Mouse (Mus musculus) C2C12 (cell line): ENCODE measurements at regions not wholly inside any gene's neighbourhood (a gene's known extent, or its start where the extent isn't known, plus 50 kb on each side); places are given as distances from the start of the nearest gene placed in this dataset.

Experiments used
- CTCF ChIP-seq: IDR thresholded peaks from one replicate; pipeline ENCODE4 v1.5.1; 2011; ENCODE audit not compliant: control insufficient read depth, insufficient read depth, insufficient read length
- MAX ChIP-seq: IDR thresholded peaks from one replicate; pipeline ENCODE4 v1.6.1; 2011; ENCODE audit warnings: mild to moderate bottlenecking, control low read depth
- MYOD1 ChIP-seq: IDR thresholded peaks from one replicate; pipeline ENCODE4 v1.6.1; 2011; ENCODE audit warnings: low read depth; ENCODE audit not compliant: control insufficient read depth, insufficient read length

DNA sequence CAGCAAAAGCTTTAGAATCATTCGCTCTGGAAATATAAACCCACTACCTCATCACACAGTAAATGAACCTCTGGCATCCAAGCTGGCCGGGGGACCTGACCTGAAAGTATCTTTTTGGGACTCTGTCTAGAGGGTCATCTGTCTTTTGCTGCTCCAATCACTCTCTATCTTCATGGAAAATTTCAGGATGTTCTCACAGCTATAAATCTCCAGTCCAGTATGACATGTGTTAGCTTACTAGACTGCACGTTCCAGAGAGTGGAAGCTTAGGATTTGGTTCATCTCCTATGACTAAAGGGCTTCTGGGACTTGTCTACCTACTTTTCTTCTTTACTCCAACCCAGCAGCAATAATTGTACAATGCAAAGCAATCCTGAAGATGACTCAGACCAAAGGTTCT lies 60.5 kb upstream of the Cep78 start:
- TF ChIP-seq MAX (no peak), CTCF (no peak), MYOD1 (no peak)
